Mouse (Mus musculus): ENCODE results near the gene Kcnmb4.

Kcnmb4 gene

GRCm38 (mm10) chr10:116452771-116453170 lies 20.9 kb downstream of the Kcnmb4 start:
- no peak for DNase-seq (ENCODE audit: low spot score in 2 of 2)

DNA sequence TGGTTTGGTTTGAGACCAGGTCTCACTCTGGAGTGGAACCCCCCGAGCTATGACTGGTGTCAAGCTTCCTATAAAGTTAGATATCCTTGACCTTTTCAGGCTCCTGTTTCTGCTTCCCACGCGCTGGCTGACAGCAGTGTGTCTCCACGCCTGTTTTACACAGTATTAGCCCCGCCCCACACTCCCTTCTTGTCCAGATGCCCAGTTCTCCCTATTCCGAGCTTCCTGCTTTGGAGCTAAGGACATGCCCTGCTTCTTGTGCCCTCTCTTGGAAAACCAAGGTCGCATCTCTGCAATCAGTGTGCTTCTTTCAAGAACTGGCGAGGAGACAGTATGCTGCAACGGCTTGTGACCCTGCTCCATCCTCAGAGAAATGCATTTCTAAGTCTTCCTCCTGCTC lies 23.1 kb downstream of the Kcnmb4 start:
- DNase-seq (ENCODE audit: low spot score in 2 of 2) = no peak

DNA sequence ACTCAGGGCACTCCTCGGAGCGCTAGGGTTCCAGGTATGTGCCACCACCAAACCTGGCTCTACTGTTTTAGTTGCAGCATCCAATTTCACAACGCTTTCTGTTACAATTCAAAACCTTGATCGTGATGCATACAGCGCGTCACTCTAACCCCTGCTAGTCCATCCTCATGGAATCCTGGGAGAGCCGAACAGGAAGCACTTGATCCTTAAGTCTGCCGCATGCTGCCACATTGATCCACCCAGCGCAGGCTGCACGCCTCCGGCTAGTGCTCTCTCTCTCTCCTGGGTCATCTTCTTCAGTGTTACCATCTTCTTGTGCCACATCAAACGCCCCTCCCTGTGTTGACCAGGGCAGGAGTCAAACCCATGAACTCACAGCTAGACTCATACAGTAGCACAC lies 25.5 kb downstream of the Kcnmb4 start:
- no peak for DNase-seq (ENCODE audit: low spot score in 2 of 2)

DNA sequence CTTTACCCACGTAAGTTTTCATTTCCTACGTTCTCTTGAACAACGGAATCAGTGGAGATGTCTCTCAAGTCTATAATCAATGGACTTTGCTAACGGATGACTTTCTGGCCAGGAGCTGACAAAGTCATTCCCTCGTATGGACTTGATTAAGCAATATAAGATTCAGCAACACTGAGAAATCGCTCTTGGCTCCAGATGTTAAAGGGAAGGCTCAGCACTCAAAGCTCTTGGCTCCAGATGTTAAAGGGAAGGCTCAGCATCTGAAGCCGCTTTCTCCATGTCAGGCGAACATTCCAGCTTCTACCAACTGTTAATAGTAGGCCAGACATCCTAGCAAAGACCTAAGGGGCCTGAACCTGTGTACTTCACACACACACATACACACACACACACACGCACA lies 26.5 kb downstream of the Kcnmb4 start:
- DNase-seq (ENCODE audit: low spot score in 2 of 2) = no peak

- no peak for DNase-seq (ENCODE audit: low spot score in 2 of 2)
Observed at GRCm38 (mm10) chr10:116446040-116446439, 27.6 kb downstream of the Kcnmb4 start.

DNA sequence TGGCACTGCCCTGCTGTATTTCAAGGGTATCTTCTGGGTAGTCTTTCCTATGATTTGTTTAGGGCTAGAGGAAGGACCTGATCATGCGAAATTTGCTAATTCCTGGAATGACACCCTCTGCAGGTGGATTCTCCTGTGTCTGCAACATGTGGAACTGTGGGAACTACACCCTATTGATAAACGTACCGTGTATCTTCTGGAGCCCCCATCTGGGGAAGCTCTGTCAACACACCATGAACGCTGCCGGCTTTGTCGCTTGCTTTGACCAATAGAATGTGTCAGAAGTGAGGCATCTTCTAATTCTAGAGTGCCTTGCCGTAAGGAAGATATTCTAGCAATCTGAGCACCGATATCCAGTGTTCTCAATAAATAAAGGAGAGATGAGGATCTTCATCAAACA lies 28.9 kb downstream of the Kcnmb4 start:
- DNase-seq (ENCODE audit: low spot score in 2 of 2) = no peak

- DNase-seq (ENCODE audit: low spot score in 2 of 2) = no peak
Observed at GRCm38 (mm10) chr10:116444371-116444770, 29.3 kb downstream of the Kcnmb4 start.

GRCm38 (mm10) chr10:116440946-116441345 lies 32.7 kb downstream of the Kcnmb4 start:
- no peak for DNase-seq (ENCODE audit: low spot score in 2 of 2)

- DNase-seq (ENCODE audit: low spot score in 2 of 2) = no peak
Observed at GRCm38 (mm10) chr10:116440088-116440487, 33.6 kb downstream of the Kcnmb4 start.

GRCm38 (mm10) chr10:116435455-116435854 lies 38.2 kb downstream of the Kcnmb4 start:
- DNase-seq (ENCODE audit: low spot score in 2 of 2) = no peak

DNA sequence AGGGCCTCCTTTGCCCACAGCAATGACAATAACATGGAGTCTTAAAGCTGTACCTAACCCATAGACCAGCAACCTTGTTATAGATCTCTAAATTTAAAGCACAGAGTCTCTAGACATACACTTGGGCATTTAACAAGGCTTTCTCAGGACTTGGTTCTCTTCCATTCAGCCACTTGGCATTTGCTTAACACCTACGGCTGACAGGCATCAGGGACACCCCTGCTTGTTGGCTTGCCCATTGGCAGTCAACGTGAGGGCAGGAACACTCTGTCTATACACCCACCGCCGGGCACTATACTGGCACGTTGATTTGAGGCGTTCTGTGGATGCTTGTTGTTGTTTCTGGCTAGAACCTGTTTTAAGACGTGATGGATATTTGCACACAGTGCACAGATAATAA lies 41.3 kb downstream of the Kcnmb4 start:
- no peak for DNase-seq (ENCODE audit: low spot score in 2 of 2)

GRCm38 (mm10) chr10:116428026-116428780 lies 45.5 kb downstream of the Kcnmb4 start:
- DNase-seq (ENCODE audit: low spot score in 2 of 2) = no peak

DNA sequence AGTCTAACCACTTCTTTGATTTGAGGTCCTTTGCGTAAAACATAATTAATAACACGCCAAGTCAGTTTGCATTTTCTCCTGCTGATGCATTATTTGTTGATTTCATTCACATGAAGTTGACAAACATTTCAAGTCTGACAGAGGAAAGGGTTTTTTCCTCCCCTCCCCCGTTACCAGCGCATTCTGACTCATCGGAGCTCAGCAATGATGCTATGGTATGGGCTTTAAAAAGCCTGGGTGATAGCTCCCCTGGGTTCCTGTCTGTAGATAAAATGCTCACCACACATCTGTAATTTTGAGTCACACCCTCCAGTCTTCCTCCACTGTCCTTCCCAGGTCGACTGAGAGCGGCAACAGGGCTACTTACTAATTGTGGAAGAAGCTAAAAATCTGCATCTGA lies 47.5 kb downstream of the Kcnmb4 start:
- no peak for DNase-seq (ENCODE audit: low spot score in 2 of 2)

- DNase-seq (ENCODE audit: low spot score in 2 of 2) = no peak
Observed at GRCm38 (mm10) chr10:116424921-116425320, 48.8 kb downstream of the Kcnmb4 start.

- no peak for DNase-seq (ENCODE audit: low spot score in 2 of 2)
Observed at GRCm38 (mm10) chr10:116422551-116422950, 51.1 kb downstream of the Kcnmb4 start.

- DNase-seq (ENCODE audit: low spot score in 2 of 2) = no peak
Observed at GRCm38 (mm10) chr10:116420976-116421375, 52.7 kb downstream of the Kcnmb4 start.

DNA sequence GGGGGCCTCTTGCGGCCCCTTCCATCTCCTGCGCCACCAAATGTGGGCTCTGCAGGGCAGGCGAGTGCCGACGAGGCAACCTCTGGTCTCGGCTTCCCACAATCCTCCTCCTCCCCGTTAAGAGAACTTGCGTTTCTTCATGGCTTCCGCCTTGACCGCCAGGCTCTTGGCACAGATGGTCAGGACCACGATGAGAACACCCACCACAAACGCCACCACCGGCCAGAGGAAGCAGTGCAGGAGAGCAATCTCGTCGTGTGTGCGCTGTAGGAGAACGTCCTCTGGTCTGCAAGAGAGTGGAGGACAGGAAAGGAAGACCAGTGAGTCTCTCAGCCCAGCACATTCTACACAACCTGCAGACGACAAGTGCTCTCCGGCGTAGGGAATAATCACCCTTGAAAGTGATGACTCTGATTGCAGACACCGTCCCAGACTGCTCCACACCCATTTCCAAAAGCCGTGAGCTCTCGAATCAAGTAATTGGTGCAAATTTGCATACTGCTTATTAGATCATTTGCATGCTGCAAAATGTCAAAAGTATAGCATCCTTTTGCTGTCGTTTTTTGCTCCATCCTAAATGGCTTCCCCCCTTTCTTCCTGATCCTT lies 55.5 kb downstream of the Kcnmb4 start:
- no peak for DNase-seq (ENCODE audit: low spot score in 2 of 2)

DNA sequence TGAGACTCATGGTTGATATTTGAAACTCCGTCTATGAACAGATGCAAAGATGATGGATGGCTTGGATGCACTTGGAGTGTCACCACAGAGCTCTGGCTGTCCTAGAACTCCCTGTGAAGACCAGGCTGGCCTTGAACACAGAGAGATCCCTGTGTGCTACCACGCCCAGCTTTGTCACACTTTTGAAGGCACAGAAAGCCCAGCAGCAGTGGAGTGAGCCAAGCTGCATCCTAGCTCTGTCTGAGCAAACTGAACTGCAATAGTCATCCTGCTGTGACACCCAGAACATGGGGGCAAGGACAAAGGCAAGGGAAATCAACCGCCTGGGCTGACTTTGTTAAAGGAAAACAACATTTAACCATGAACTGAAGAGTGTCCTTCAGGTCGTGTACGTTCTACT lies 57.0 kb downstream of the Kcnmb4 start:
- no peak for DNase-seq (ENCODE audit: low spot score in 2 of 2)

GRCm38 (mm10) chr10:116416142-116416541 lies 57.5 kb downstream of the Kcnmb4 start:
- no peak for DNase-seq (ENCODE audit: low spot score in 2 of 2)

GRCm38 (mm10) chr10:116410826-116411225 lies 62.9 kb downstream of the Kcnmb4 start:
- DNase-seq (ENCODE audit: low spot score in 2 of 2) = no peak

DNA sequence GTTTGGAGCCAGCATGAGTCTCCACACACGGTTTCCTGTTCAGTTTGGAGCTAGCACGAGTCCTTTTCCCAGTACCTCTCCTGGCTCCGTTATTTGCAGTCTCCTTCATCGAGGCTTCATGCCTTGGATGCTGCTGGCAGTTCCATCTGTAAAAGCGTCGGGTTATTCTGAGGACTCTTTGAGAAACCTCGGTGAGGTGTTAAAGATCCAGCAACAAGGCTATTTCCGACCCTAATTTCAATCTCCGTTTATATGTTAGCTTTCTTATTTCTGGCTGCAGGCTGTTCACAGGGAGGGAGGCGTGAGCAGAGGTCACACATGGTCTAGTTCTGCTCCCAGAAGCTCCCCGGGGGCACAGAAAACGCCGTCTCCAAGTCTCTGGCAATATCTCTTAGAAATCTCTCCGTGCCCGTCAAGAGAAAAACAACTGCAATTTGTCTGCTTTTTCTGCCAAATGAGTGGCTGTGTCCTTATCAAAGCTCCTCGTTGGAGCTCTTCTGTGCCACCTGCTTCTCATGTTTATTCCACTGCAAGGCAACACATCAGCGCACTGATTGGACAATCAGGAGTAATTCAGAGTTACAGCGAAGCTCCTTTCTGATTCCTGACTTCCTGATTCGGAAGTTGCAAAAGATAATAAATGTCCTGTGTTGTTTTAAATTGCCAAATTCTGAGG lies 65.9 kb downstream of the Kcnmb4 start:
- no peak for DNase-seq (ENCODE audit: low spot score in 2 of 2)

DNA sequence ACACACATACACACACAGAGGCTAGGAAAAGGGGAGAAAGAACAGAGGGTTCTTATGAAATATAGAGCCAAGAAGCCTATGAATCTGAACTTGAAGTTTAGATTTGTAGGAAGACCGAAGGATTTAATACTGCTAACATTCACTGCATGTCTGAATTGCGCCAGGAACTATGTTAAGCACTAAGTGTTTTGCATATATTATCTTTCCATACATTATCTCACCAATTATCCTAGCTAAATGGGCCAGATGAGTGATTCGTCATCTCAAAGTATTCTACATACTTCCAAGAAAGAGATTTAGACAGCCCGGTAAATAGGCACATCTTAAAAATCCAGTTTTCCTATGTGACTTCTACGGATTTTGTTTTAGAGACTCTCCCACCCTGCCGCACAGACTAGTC lies 68.7 kb downstream of the Kcnmb4 start:
- DNase-seq (ENCODE audit: low spot score in 2 of 2) = no peak

DNA sequence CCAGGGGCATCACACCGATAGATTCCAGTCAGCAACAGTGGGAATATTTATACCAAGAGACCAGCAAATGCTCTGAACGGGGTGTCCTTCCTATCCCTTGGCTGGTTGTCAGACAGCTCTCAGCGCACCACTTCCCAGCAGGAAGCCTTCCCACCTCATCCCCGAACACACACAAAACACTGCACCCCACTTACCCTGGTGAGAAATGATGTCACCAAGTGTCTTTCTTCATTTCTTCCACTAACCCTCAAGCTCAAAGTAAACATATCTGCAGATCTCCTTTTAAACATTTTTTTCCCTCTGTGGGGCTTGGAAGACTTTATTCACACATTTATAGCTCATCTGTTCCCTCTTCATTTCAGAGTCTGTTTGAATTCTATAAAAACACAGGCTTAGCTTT lies 70.0 kb downstream of the Kcnmb4 start:
- DNase-seq (ENCODE audit: low spot score in 2 of 2) = no peak
